Mouse (Mus musculus): ENCODE results near the gene Mcpt8.
A peak's percentile ranks its signal among the peaks of the same experiment; 100 is the strongest.
"Not testable (repeated sequence)": the region's sequence is repeated elsewhere in the genome, so short reads cannot be mapped to it uniquely, and the experiment has no call there.

Mcpt8 gene

DNA sequence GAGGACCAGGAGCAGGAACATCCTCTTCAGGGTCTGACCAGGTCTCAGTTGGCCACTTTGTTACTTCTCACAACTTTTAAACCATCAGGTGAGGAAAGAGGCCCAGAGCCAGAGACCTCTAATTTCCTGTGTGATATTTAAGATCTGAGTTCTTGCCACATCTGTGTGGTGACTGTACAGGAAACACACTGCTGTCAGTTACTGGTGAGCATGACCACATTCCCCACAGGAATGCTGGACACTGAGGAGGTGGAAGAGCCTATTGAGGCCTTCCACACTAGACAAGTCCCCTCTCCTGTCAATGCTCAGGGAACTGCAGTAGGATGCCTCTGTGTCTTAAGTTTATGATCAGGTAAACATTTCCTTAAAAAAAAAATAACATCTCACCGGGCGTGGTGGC is at the start of gene Mcpt8:
Gene Mcpt8 (minus strand): TSS at position 107 of the 400 bp plus-strand sequence.
- peak; percentile 91 for DNase-seq (ENCODE audit: low read depth)

GRCm38 (mm10) chr14:56133675-56134074 is 48.6 kb upstream of the Mcpt8 start:
- not testable (repeated sequence) for DNase-seq (ENCODE audit: low read depth)

GRCm38 (mm10) chr14:56132508-56132907 is 47.4 kb upstream of the Mcpt8 start, which contains the start of gene Gzmd:
Gzmd (minus strand) TSS chr14:56132608.
- DNase-seq (ENCODE audit: low read depth) = peak; percentile 16

DNA sequence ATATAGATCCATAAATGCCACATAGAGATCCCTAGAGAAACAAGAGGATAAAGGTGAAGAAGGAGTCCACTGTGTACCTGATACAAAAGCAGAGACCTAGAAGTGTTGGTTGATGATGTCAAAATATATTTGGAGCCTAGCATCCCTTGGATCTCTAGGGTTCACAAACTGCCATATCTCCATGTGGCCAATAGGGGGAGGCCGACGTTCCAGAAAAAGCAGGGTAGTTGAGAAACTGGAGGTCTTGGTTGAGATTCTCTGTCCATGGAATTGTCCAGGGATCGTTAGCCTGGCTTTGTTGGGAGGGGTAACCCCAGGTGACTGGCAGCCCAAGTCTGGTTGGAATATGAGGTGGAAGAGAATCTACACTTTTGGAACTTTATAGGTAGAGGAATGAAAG is 43.3 kb upstream of the Mcpt8 start:
- DNase-seq (ENCODE audit: low read depth) = peak; percentile 33

GRCm38 (mm10) chr14:56123516-56123915 is 38.4 kb upstream of the Mcpt8 start:
- DNase-seq (ENCODE audit: low read depth) = no peak

DNA sequence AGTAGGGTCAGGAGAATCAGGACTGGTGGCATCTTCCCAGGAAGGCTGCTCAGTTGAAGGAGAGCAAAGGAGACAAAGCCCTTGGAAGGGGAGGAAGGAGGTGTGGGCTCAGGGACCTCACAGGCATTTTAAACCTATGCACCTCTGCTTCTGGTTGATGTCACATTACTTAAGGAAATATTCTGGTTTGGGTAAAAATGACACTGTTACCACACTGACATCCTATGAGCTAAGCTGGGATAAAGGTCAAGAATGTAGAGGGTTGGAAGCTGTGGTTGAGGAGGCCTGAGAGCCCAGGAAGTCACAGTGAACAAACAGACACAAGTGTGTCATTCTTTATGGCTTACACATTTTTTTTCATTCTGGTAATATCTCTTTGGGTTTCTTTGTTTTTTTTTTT is 35.5 kb upstream of the Mcpt8 start, which contains the start of gene Gzme:
Gene Gzme (minus strand): TSS at position 101 of the 400 bp plus-strand sequence.
- DNase-seq (ENCODE audit: low read depth) = peak; percentile 41

GRCm38 (mm10) chr14:56115531-56116310 is 30.6 kb upstream of the Mcpt8 start:
- DNase-seq (ENCODE audit: low read depth) = not testable (repeated sequence)

- peak; percentile 94 for DNase-seq (ENCODE audit: low read depth)
Observed at GRCm38 (mm10) chr14:56105447-56106180, 20.5 kb upstream of the Mcpt8 start.

DNA sequence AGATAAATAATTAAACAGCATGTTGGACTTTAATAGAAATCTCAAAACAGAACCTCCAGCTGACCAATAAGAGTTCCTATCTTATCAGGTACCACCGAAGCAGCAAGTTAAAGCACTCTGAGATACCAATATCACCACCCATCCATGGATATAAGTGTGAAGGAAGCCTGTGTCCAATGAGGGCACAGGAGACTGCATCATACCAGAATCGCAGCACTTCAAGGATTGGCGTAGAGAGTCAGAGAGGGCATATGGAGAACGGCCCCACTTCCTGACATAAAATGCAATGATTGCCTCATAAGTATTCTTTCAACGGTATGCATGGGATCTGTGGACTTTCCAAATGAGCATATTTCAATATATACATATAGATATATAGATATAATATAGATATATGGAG is 19.9 kb upstream of the Mcpt8 start:
- peak; percentile 81 for DNase-seq (ENCODE audit: low read depth)

- DNase-seq (ENCODE audit: low read depth) = peak; percentile 54
Observed at GRCm38 (mm10) chr14:56103452-56103851, 18.4 kb upstream of the Mcpt8 start.

DNA sequence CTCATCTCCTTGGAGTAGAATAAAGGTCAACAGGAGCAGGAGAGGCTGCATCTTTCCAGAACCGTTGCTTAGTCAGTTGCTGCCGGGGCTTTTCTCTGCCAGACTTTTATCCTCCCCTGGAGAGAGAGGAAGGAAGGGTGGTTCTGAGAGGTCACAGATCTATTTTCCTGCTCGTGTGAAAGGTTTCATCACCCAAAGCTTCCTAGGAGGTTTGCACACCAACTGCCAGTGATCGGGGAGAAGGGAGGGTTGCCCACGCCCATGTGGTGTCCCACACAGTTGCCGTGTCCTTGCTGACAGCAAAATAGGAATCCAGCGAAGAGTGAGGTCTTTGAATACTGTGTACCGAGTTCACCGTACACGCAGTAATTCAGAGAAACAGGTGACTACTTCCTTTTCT is 17.3 kb upstream of the Mcpt8 start, which contains the start of gene Ctsg:
Gene Ctsg (minus strand): TSS at position 189 of the 400 bp plus-strand sequence.
- peak; percentile 96 for DNase-seq (ENCODE audit: low read depth)

- peak; percentile 87 for DNase-seq (ENCODE audit: low read depth)
Observed at GRCm38 (mm10) chr14:56098940-56099339, 13.9 kb upstream of the Mcpt8 start.

GRCm38 (mm10) chr14:56097597-56097996 is 12.5 kb upstream of the Mcpt8 start:
- peak; percentile 36 for DNase-seq (ENCODE audit: low read depth)

DNA sequence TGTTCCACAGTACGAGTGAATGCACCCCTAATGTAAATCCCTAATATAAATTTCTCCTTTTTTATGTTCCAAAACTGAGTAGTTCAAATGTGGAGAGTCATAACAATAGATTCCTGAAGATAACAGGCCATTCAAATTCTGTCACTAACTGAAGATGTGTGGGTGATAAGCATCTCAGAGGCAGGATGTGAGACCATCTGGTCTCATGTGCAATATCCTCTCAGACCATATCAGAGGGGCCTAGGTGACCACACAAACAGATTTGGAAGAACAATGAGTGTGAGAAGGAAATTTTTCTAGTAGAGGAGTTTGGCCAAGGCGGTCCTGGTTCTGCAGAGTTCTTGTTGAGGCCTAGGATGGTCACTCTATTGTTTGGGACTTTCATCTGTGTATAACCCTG is 8.3 kb upstream of the Mcpt8 start:
- DNase-seq (ENCODE audit: low read depth) = peak; percentile 96

GRCm38 (mm10) chr14:56086711-56087110 is 1.6 kb upstream of the Mcpt8 start:
- no peak for DNase-seq (ENCODE audit: low read depth)

- no peak for DNase-seq (ENCODE audit: low read depth)
Observed at GRCm38 (mm10) chr14:56082016-56082415, 3.1 kb downstream of the Mcpt8 start.

- not testable (repeated sequence) for DNase-seq (ENCODE audit: low read depth)
Observed at GRCm38 (mm10) chr14:56062213-56062612, 22.9 kb downstream of the Mcpt8 start, which contains the start of gene Mcpt4. Mcpt4 (minus strand) TSS chr14:56062313.

DNA sequence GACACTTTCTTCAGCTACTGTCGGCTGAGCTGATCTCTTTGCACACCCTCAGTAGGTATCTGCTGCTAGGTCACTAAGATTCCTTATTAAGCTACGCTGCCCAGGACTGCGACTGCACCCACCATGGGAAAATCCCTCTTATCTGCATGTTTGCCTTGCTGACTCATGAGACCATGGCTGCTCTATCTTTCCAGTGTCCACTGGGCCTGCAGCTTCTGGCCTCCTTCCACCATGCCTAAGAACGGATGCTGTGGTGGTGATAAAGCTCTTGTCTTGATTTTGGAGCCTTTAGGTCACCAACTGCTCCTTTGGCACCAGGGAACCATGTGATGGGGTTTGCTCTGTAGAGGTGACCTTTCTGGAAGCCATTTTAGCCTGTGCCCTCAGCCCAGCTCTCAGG is 27.4 kb downstream of the Mcpt8 start:
- peak; percentile 90 for DNase-seq (ENCODE audit: low read depth)

DNA sequence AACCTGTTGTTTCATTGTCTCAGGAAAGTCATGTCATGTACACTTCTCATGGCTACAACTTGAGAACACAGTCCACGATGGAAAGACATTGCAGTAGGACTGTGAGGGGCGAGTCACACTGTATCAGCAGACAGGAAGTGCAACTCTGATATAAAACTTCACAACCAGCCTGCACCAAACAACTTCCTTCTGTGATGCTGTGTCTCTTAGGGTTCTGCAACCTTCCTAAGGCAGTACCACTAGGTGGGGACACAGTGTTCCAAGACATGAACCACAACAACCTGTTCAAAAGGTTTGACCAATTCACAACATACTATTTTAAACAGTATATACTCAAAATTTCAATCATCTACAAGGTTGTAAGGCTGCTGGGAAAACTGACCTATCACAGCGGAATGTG is 29.7 kb downstream of the Mcpt8 start:
- DNase-seq (ENCODE audit: low read depth) = peak; percentile 78

- DNase-seq (ENCODE audit: low read depth) = not testable (repeated sequence)
Observed at GRCm38 (mm10) chr14:56041792-56042191, 43.3 kb downstream of the Mcpt8 start, which contains the start of gene Mcpt2. Mcpt2 (plus strand) TSS chr14:56042041.

DNA sequence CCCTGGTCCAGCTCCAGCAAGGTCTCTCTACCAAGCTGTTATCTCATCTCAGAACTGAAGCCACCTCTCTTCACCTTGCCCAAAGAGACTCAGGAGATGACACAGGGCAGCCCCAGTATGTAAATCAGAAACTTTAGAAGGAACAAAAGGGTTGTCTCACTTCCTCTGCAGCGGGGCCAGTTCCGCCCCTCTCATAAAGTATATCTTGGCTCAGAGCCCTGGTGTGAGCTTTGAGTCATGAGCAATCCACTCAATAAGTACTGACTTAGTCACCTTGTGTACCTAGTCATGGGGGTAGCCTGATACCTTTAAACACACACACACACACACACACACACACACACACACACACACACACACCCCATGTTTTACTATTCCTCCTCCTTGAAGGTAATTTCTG is 50.6 kb downstream of the Mcpt8 start:
- DNase-seq (ENCODE audit: low read depth) = peak; percentile 57

Measured in 416B (cell line).